Mouse (Mus musculus): Measurements from ENCODE around the gene Hdac9. TPM values are rescaled to one million over a fixed set of nuclear protein-coding genes. Genes with fewer than 3 reads are reported as not detected.

The Hdac9 gene
- total and polyA plus RNA-seq, 3 experiments = 0.55 to 1.4 TPM; not detected in 1

- H3K36me3 ChIP-seq (replicated peaks) = no peaks in the 10 kb centered on the region
- no peak overlapping the region for H3K4me3 ChIP-seq (ENCODE audit: low read depth, low read length)
- no peak for TF ChIP-seq GATA2 (IDR thresholded peaks at IDR 0.05; ENCODE audit: borderline replicate concordance, low read depth, low read length)
- TF ChIP-seq TAL1 (conservative IDR thresholded peaks at IDR 0.05; ENCODE audit: low read depth, low read length) = no peak
- DNase-seq (ENCODE audit: low spot score) (no peak), ATAC-seq (ENCODE audit: extremely low read depth, insufficient number of reproducible peaks, low FRiP score, poor library complexity, severe bottlenecking) (no peak)
- no peaks in the 10 kb centered on the region for H3K27me3 ChIP-seq (ENCODE audit: insufficient read depth, low read length)
- peaks cover 10% of the 10 kb centered on the region for H3K9me3 ChIP-seq (replicated peaks)
- H3K4me1 ChIP-seq (ENCODE audit: insufficient read depth, low read depth, low read length) = no peaks in the 10 kb centered on the region
These were observed 760.6 kb downstream of the Hdac9 start for GRCm38 (mm10) chr12:34156301-34156700.

- no peak for TF ChIP-seq GATA2 (IDR thresholded peaks at IDR 0.05; ENCODE audit: borderline replicate concordance, low read depth, low read length)
- ATAC-seq (ENCODE audit: extremely low read depth, insufficient number of reproducible peaks, low FRiP score, poor library complexity, severe bottlenecking) (no peak), DNase-seq (ENCODE audit: low spot score) (no peak)
- Histone ChIP-seq H3K27me3 (ENCODE audit: insufficient read depth, low read length) (no peaks in the 10 kb centered on the region), H3K9me3 (replicated peaks) (peaks cover 10% of the 10 kb centered on the region), H3K4me1 (ENCODE audit: insufficient read depth, low read depth, low read length) (no peaks in the 10 kb centered on the region), H3K36me3 (replicated peaks) (no peaks in the 10 kb centered on the region), H3K4me3 (ENCODE audit: low read depth, low read length) (no peak overlapping the region)
These were observed 761.2 kb downstream of the Hdac9 start for GRCm38 (mm10) chr12:34155740-34156139.

GRCm38 (mm10) chr12:34154757-34155156, 762.1 kb downstream of the Hdac9 start:
- Histone ChIP-seq H3K4me3 (ENCODE audit: low read depth, low read length) (no peak overlapping the region), H3K36me3 (replicated peaks) (no peaks in the 10 kb centered on the region), H3K4me1 (ENCODE audit: insufficient read depth, low read depth, low read length) (no peaks in the 10 kb centered on the region), H3K27me3 (ENCODE audit: insufficient read depth, low read length) (no peaks in the 10 kb centered on the region), H3K9me3 (replicated peaks) (peaks cover 10% of the 10 kb centered on the region)
- TF ChIP-seq CTCF (IDR thresholded peaks at IDR 0.05; ENCODE audit: low read depth, low read length) (no peak), GATA1 (IDR thresholded peaks at IDR 0.05; ENCODE audit: borderline replicate concordance, low read length) (no peak), GATA2 (IDR thresholded peaks at IDR 0.05; ENCODE audit: borderline replicate concordance, low read depth, low read length) (no peak)
- no peak for DNase-seq (ENCODE audit: low spot score)
- no peak for ATAC-seq (ENCODE audit: extremely low read depth, insufficient number of reproducible peaks, low FRiP score, poor library complexity, severe bottlenecking)

GRCm38 (mm10) chr12:34151336-34151735, 765.6 kb downstream of the Hdac9 start:
- ATAC-seq (ENCODE audit: extremely low read depth, insufficient number of reproducible peaks, low FRiP score, poor library complexity, severe bottlenecking) (no peak), DNase-seq (ENCODE audit: low spot score) (no peak)
- TF ChIP-seq GATA1 (IDR thresholded peaks at IDR 0.05; ENCODE audit: borderline replicate concordance, low read length) = no peak
- no peak for TF ChIP-seq GATA2 (IDR thresholded peaks at IDR 0.05; ENCODE audit: borderline replicate concordance, low read depth, low read length)
- no peak for TF ChIP-seq POLR2AphosphoS5 (IDR thresholded peaks at IDR 0.05; ENCODE audit: insufficient replicate concordance, low read depth, low read length)
- TF ChIP-seq CTCF (IDR thresholded peaks at IDR 0.05; ENCODE audit: low read depth, low read length) = no peak
- no peak for TF ChIP-seq TAL1 (conservative IDR thresholded peaks at IDR 0.05; ENCODE audit: low read depth, low read length)
- H3K4me3 ChIP-seq (ENCODE audit: low read depth, low read length) = no peak overlapping the region
- no peaks in the 10 kb centered on the region for H3K4me1 ChIP-seq (ENCODE audit: insufficient read depth, low read depth, low read length)
- H3K27me3 ChIP-seq (ENCODE audit: insufficient read depth, low read length) = no peaks in the 10 kb centered on the region
- H3K36me3 ChIP-seq (replicated peaks) = no peaks in the 10 kb centered on the region
- peaks cover 8% of the 10 kb centered on the region; the same call in 1 of the 2 replicates for H3K9me3 ChIP-seq (replicated peaks)

GRCm38 (mm10) chr12:34142743-34143142, 774.2 kb downstream of the Hdac9 start:
- H3K36me3 ChIP-seq (replicated peaks) = no peaks in the 10 kb centered on the region
- no peak overlapping the region for H3K4me3 ChIP-seq (ENCODE audit: low read depth, low read length)
- DNase-seq (ENCODE audit: low spot score) (no peak), ATAC-seq (ENCODE audit: extremely low read depth, insufficient number of reproducible peaks, low FRiP score, poor library complexity, severe bottlenecking) (no peak)
- no peaks in the 10 kb centered on the region for H3K4me1 ChIP-seq (ENCODE audit: insufficient read depth, low read depth, low read length)
- TF ChIP-seq GATA1 (IDR thresholded peaks at IDR 0.05; ENCODE audit: borderline replicate concordance, low read length) (no peak), GATA2 (IDR thresholded peaks at IDR 0.05; ENCODE audit: borderline replicate concordance, low read depth, low read length) (no peak), TAL1 (conservative IDR thresholded peaks at IDR 0.05; ENCODE audit: low read depth, low read length) (no peak), CTCF (IDR thresholded peaks at IDR 0.05; ENCODE audit: low read depth, low read length) (no peak), POLR2AphosphoS5 (IDR thresholded peaks at IDR 0.05; ENCODE audit: insufficient replicate concordance, low read depth, low read length) (no peak)
- H3K27me3 ChIP-seq (ENCODE audit: insufficient read depth, low read length) = no peaks in the 10 kb centered on the region
- H3K9me3 ChIP-seq (replicated peaks) = no peaks in the 10 kb centered on the region

GRCm38 (mm10) chr12:34113336-34113735, 803.6 kb downstream of the Hdac9 start:
- H3K4me3 ChIP-seq (ENCODE audit: low read depth, low read length) = no peak overlapping the region
- ATAC-seq (ENCODE audit: extremely low read depth, insufficient number of reproducible peaks, low FRiP score, poor library complexity, severe bottlenecking) = no peak
- no peaks in the 10 kb centered on the region for H3K36me3 ChIP-seq (replicated peaks)
- TF ChIP-seq POLR2AphosphoS5 (IDR thresholded peaks at IDR 0.05; ENCODE audit: insufficient replicate concordance, low read depth, low read length) (no peak), GATA1 (IDR thresholded peaks at IDR 0.05; ENCODE audit: borderline replicate concordance, low read length) (no peak), TAL1 (conservative IDR thresholded peaks at IDR 0.05; ENCODE audit: low read depth, low read length) (no peak), GATA2 (IDR thresholded peaks at IDR 0.05; ENCODE audit: borderline replicate concordance, low read depth, low read length) (no peak), CTCF (IDR thresholded peaks at IDR 0.05; ENCODE audit: low read depth, low read length) (no peak)
- no peak for DNase-seq (ENCODE audit: low spot score)
- no peaks in the 10 kb centered on the region for H3K27me3 ChIP-seq (ENCODE audit: insufficient read depth, low read length)
- peaks cover 2% of the 10 kb centered on the region; the same call in 1 of the 2 replicates for H3K9me3 ChIP-seq (replicated peaks)
- H3K4me1 ChIP-seq (ENCODE audit: insufficient read depth, low read depth, low read length) = no peaks in the 10 kb centered on the region

GRCm38 (mm10) chr12:34092953-34093352, 823.9 kb downstream of the Hdac9 start:
- no peaks in the 10 kb centered on the region for H3K36me3 ChIP-seq (replicated peaks)
- peaks cover 4% of the 10 kb centered on the region; the same call in 1 of the 2 replicates for H3K9me3 ChIP-seq (replicated peaks)
- H3K27me3 ChIP-seq (ENCODE audit: insufficient read depth, low read length) = no peaks in the 10 kb centered on the region
- DNase-seq (ENCODE audit: low spot score) (no peak), ATAC-seq (ENCODE audit: extremely low read depth, insufficient number of reproducible peaks, low FRiP score, poor library complexity, severe bottlenecking) (no peak)
- H3K4me1 ChIP-seq (ENCODE audit: insufficient read depth, low read depth, low read length) = no peaks in the 10 kb centered on the region
- no peak for TF ChIP-seq POLR2AphosphoS5 (IDR thresholded peaks at IDR 0.05; ENCODE audit: insufficient replicate concordance, low read depth, low read length)
- TF ChIP-seq CTCF (IDR thresholded peaks at IDR 0.05; ENCODE audit: low read depth, low read length) = no peak
- TF ChIP-seq TAL1 (conservative IDR thresholded peaks at IDR 0.05; ENCODE audit: low read depth, low read length) = no peak
- no peak for TF ChIP-seq GATA1 (IDR thresholded peaks at IDR 0.05; ENCODE audit: borderline replicate concordance, low read length)
- no peak for TF ChIP-seq GATA2 (IDR thresholded peaks at IDR 0.05; ENCODE audit: borderline replicate concordance, low read depth, low read length)
- no peak overlapping the region for H3K4me3 ChIP-seq (ENCODE audit: low read depth, low read length)
